Mouse (Mus musculus): ENCODE measurements at regions not wholly inside any gene's neighbourhood (a gene's known extent, or its start where the extent isn't known, plus 50 kb on each side); places are given as distances from the start of the nearest gene placed in this dataset.

DNA sequence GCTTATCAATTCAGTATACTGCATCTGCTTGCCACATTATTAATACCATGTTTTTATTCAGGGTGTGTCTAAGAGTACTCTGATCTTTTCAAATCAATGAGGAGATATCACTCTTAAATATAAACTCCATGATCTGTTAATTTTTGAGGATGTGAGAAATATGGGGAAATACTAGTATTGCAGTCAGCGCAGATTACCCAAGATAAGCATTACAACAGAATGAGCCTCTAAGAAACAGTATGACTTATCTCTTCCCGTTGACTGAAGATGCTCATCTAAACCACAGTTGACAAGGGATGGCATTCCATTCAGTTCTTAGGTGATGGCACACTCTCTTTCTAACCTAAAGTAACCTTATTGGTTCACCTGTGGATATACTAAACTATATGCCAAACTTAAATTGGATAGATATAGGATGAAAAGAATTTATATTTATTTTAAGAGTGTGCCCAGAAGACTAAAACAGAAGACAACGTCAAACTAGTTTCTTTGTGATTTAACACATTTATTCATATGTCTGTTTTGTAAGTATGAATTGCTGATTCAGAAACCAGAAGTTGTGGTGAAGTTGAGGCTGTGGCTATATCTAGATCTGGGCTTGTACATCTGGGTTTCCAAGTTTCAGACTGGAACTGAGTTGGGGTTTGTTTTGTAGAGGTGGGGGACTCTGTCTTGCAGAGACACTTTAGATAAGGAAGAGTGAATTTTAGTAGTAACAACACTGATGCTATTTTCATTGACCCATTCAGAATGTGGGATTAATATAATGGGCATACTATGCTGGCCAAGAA, 107.8 kb upstream of the Itga1 start:
- in situ Hi-C loops (cut with MboI; ENCODE audit: low sequenced_read_pairs in 2 of 2, unreplicated experiment in 2 of 2): no loop called here
- H3K9ac ChIP-seq (ENCODE audit: insufficient read depth, low read depth, low read length, poor library complexity, severe bottlenecking): no peak overlapping the region
- DNase-seq (ENCODE audit: low read depth, low spot score): no peak

DNA sequence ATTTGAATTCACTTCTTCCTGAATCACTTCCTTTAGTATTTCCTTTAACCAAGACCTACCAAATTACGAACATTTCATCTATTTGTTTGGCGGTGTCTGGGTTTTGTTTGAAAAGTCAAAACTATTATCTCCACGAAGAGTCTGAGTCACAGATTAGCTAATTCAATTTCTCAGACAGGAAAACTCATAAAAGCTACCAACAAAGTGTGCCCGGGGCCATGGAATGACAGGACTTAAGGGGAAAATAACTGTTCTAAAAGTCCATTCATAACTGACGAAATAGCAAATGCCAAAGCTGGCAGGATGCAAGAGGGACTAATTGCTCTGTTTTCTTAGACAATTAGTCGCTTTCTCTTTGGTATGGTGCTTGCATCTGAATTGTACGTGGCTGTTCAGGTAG, 105.0 kb upstream of the Itga1 start:
- H3K36me3 ChIP-seq (ENCODE audit: control insufficient read depth, insufficient read depth, low read length, poor library complexity, severe bottlenecking): no peaks in the 10 kb centered on the region
- in situ Hi-C loops (cut with MboI; ENCODE audit: low sequenced_read_pairs in 2 of 2, unreplicated experiment in 2 of 2): no loop called here
- H3K4me3 ChIP-seq (ENCODE audit: insufficient read depth in 1 of 2, low read depth in 1 of 2, low read length in 2 of 2, poor library complexity in 1 of 2, severe bottlenecking in 1 of 2): no peak overlapping the region
- no peak for TF ChIP-seq MAFK (IDR thresholded peaks at IDR 0.05; ENCODE audit: insufficient read depth, low read depth, low read length)
- no peak for TF ChIP-seq ZC3H11A (IDR thresholded peaks at IDR 0.05; ENCODE audit: borderline replicate concordance, low read depth, low read length)
- TF ChIP-seq HCFC1 (IDR thresholded peaks at IDR 0.05; ENCODE audit: borderline replicate concordance, insufficient read depth, low read length): no peak
- no peak for TF ChIP-seq ZNF384 (IDR thresholded peaks at IDR 0.05; ENCODE audit: low read depth, low read length)
- TF ChIP-seq CHD2 (IDR thresholded peaks at IDR 0.05; ENCODE audit: low read depth, low read length): no peak
- H3K27ac ChIP-seq (ENCODE audit: insufficient read depth, low read depth, low read length, poor library complexity, severe bottlenecking): no peak overlapping the region
- no peaks in the 10 kb centered on the region for H3K9me3 ChIP-seq (ENCODE audit: control insufficient read depth, insufficient read depth, low read depth, low read length)
- no peaks in the 10 kb centered on the region for H3K4me1 ChIP-seq (ENCODE audit: control insufficient read depth in 2 of 2, insufficient read depth in 2 of 2, low read length in 2 of 2, poor library complexity in 1 of 2)
- H3K9ac ChIP-seq (ENCODE audit: insufficient read depth, low read depth, low read length, poor library complexity, severe bottlenecking): no peak overlapping the region
- DNase-seq (ENCODE audit: low read depth, low spot score): no peak

More for the DNA sequence above, 107.8 kb upstream of the Itga1 start:
- Histone ChIP-seq H3K27ac (ENCODE audit: insufficient read depth, low read depth, low read length, poor library complexity, severe bottlenecking) (no peak overlapping the region), H3K36me3 (ENCODE audit: control insufficient read depth, insufficient read depth, low read length, poor library complexity, severe bottlenecking) (no peaks in the 10 kb centered on the region), H3K9me3 (ENCODE audit: control insufficient read depth, insufficient read depth, low read depth, low read length) (no peaks in the 10 kb centered on the region), H3K4me1 (ENCODE audit: control insufficient read depth in 2 of 2, insufficient read depth in 2 of 2, low read length in 2 of 2, poor library complexity in 1 of 2) (no peaks in the 10 kb centered on the region), H3K4me3 (ENCODE audit: insufficient read depth in 1 of 2, low read depth in 1 of 2, low read length in 2 of 2, poor library complexity in 1 of 2, severe bottlenecking in 1 of 2) (no peak overlapping the region)
- no peak for TF ChIP-seq ZNF384 (IDR thresholded peaks at IDR 0.05; ENCODE audit: low read depth, low read length)
- no peak for TF ChIP-seq MAFK (IDR thresholded peaks at IDR 0.05; ENCODE audit: insufficient read depth, low read depth, low read length)
- TF ChIP-seq HCFC1 (IDR thresholded peaks at IDR 0.05; ENCODE audit: borderline replicate concordance, insufficient read depth, low read length): no peak
- no peak for TF ChIP-seq CHD2 (IDR thresholded peaks at IDR 0.05; ENCODE audit: low read depth, low read length)

DNA sequence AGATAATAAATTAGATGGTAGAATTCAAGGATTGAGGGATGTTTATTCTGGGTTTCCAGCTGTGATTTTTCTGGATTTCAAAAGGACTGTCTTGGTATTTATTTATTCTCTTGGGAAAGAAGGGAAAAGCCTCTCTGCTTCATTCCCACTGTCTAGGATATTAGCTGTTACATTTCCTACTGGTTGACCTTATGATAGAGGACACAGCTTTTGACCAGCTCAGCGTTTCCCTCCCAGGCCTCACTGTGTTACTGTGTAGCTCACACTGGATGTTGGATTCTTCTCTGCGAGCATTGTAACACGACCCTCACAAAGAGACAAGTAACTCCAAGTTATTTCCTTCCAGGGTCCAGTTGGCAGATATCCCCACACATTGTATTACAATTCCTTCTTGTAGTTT, 97.4 kb upstream of the Itga1 start:
- no peaks in the 10 kb centered on the region for H3K36me3 ChIP-seq (ENCODE audit: control insufficient read depth, insufficient read depth, low read length, poor library complexity, severe bottlenecking)
- H3K9ac ChIP-seq (ENCODE audit: insufficient read depth, low read depth, low read length, poor library complexity, severe bottlenecking): no peak overlapping the region
- no peak for DNase-seq (ENCODE audit: low read depth, low spot score)
- no peak overlapping the region for H3K27ac ChIP-seq (ENCODE audit: insufficient read depth, low read depth, low read length, poor library complexity, severe bottlenecking)
- no peak for TF ChIP-seq ZNF384 (IDR thresholded peaks at IDR 0.05; ENCODE audit: low read depth, low read length)
- TF ChIP-seq MAFK (IDR thresholded peaks at IDR 0.05; ENCODE audit: insufficient read depth, low read depth, low read length): no peak
- no peak for TF ChIP-seq CHD2 (IDR thresholded peaks at IDR 0.05; ENCODE audit: low read depth, low read length)
- no peak for TF ChIP-seq HCFC1 (IDR thresholded peaks at IDR 0.05; ENCODE audit: borderline replicate concordance, insufficient read depth, low read length)
- TF ChIP-seq ZC3H11A (IDR thresholded peaks at IDR 0.05; ENCODE audit: borderline replicate concordance, low read depth, low read length): no peak
- in situ Hi-C loops (cut with MboI; ENCODE audit: low sequenced_read_pairs in 2 of 2, unreplicated experiment in 2 of 2): no loop called here
- H3K9me3 ChIP-seq (ENCODE audit: control insufficient read depth, insufficient read depth, low read depth, low read length): no peaks in the 10 kb centered on the region
- no peak overlapping the region for H3K4me3 ChIP-seq (ENCODE audit: insufficient read depth in 1 of 2, low read depth in 1 of 2, low read length in 2 of 2, poor library complexity in 1 of 2, severe bottlenecking in 1 of 2)
- H3K4me1 ChIP-seq (ENCODE audit: control insufficient read depth in 2 of 2, insufficient read depth in 2 of 2, low read length in 2 of 2, poor library complexity in 1 of 2): no peaks in the 10 kb centered on the region

GRCm38 (mm10) chr13:115188066-115188465, 86.3 kb upstream of the Itga1 start:
- no peak overlapping the region for H3K9ac ChIP-seq (ENCODE audit: insufficient read depth, low read depth, low read length, poor library complexity, severe bottlenecking)
- no peak overlapping the region for H3K27ac ChIP-seq (ENCODE audit: insufficient read depth, low read depth, low read length, poor library complexity, severe bottlenecking)
- no peaks in the 10 kb centered on the region for H3K36me3 ChIP-seq (ENCODE audit: control insufficient read depth, insufficient read depth, low read length, poor library complexity, severe bottlenecking)
- no peaks in the 10 kb centered on the region for H3K9me3 ChIP-seq (ENCODE audit: control insufficient read depth, insufficient read depth, low read depth, low read length)
- no peak for TF ChIP-seq HCFC1 (IDR thresholded peaks at IDR 0.05; ENCODE audit: borderline replicate concordance, insufficient read depth, low read length)
- TF ChIP-seq ZC3H11A (IDR thresholded peaks at IDR 0.05; ENCODE audit: borderline replicate concordance, low read depth, low read length): no peak
- TF ChIP-seq MAFK (IDR thresholded peaks at IDR 0.05; ENCODE audit: insufficient read depth, low read depth, low read length): no peak
- no peak for TF ChIP-seq CHD2 (IDR thresholded peaks at IDR 0.05; ENCODE audit: low read depth, low read length)
- TF ChIP-seq ZNF384 (IDR thresholded peaks at IDR 0.05; ENCODE audit: low read depth, low read length): no peak
- no peak overlapping the region for H3K4me3 ChIP-seq (ENCODE audit: insufficient read depth in 1 of 2, low read depth in 1 of 2, low read length in 2 of 2, poor library complexity in 1 of 2, severe bottlenecking in 1 of 2)
- DNase-seq (ENCODE audit: low read depth, low spot score): no peak
- no peaks in the 10 kb centered on the region for H3K4me1 ChIP-seq (ENCODE audit: control insufficient read depth in 2 of 2, insufficient read depth in 2 of 2, low read length in 2 of 2, poor library complexity in 1 of 2)
- in situ Hi-C loops (cut with MboI; ENCODE audit: low sequenced_read_pairs in 2 of 2, unreplicated experiment in 2 of 2): no loop called here
